Mouse (Mus musculus) stomach, postnatal 0 days (tissue): ENCODE measurements at regions not wholly inside any gene's neighbourhood (a gene's known extent, or its start where the extent isn't known, plus 50 kb on each side); places are given as distances from the start of the nearest gene placed in this dataset.
A peak's percentile ranks its signal among the peaks of the same experiment; 100 is the strongest.

Experiments
- ATAC-seq: fragments of 200-750 bp; cut with Nextera tagmentation; 2 replicates; pipeline ENCODE4 v1.8.0; 2017; ENCODE audit not compliant: low FRiP score, low TSS enrichment
- DNase-seq: peaks from one replicate; pipeline ENCODE4 v3.0.0-alpha.2; 2016; ENCODE audit warnings: low spot score
- H3K27ac ChIP-seq: fragments of 300-500 bp; sonication (generic); replicated peaks from 2 replicates; pipeline ENCODE4 v1.5.1; 2014; ENCODE audit warnings: mild to moderate bottlenecking, control low read depth
- H3K27me3 ChIP-seq: fragments of 300-500 bp; sonication (generic); 2 replicates; pipeline ENCODE4 v1.6.1; 2014; ENCODE audit warnings: low read length; ENCODE audit not compliant: control insufficient read depth, insufficient read depth
- H3K36me3 ChIP-seq: fragments of 300-500 bp; sonication (generic); 2 replicates; pipeline ENCODE4 v1.6.1; 2014; ENCODE audit warnings: low read length, mixed read lengths; ENCODE audit not compliant: control insufficient read depth, insufficient read depth
- H3K4me1 ChIP-seq: fragments of 300-500 bp; sonication (generic); replicated peaks from 2 replicates; pipeline ENCODE4 v1.6.1; 2014; ENCODE audit warnings: antibody characterized with exemption; ENCODE audit not compliant: control insufficient read depth, insufficient read depth
- H3K4me2 ChIP-seq: fragments of 300-500 bp; sonication (generic); replicated peaks from 2 replicates; pipeline ENCODE4 v1.6.1; 2014; ENCODE audit warnings: low read depth, mild to moderate bottlenecking, control low read depth, moderate library complexity
- H3K4me3 ChIP-seq: fragments of 300-500 bp; sonication (generic); 2 replicates; pipeline ENCODE4 v1.5.1; 2014; ENCODE audit warnings: low read depth, low read length, control low read depth
- H3K9ac ChIP-seq: fragments of 300-500 bp; sonication (generic); 2 replicates; pipeline ENCODE4 v1.6.1; 2014; ENCODE audit warnings: mild to moderate bottlenecking, low read length, control low read depth, mixed read lengths
- H3K9me3 ChIP-seq: fragments of 300-500 bp; sonication (generic); 2 replicates; pipeline ENCODE4 v1.6.1; 2016; ENCODE audit warnings: low read length; ENCODE audit not compliant: control insufficient read depth
- CTCF ChIP-seq: IDR thresholded peaks from 2 replicates; pipeline ENCODE4 v1.5.1; 2016; ENCODE audit warnings: antibody characterized with exemption, low read depth, mild to moderate bottlenecking, moderate library complexity
- EP300 ChIP-seq: optimal IDR thresholded peaks from 2 replicates; pipeline ENCODE3; 2016; ENCODE audit warnings: antibody characterized with exemption
- WGBS: fragments of 180-500 bp; shearing (Covaris S2); extraction: QIAGEN DNeasy Blood & Tissue Kit; methylation state at CpG from one replicate; pipeline ENCODE4 v1.1.7; 2014; 5-methylcytosine and 5-hydroxymethylcytosine counted together

DNA sequence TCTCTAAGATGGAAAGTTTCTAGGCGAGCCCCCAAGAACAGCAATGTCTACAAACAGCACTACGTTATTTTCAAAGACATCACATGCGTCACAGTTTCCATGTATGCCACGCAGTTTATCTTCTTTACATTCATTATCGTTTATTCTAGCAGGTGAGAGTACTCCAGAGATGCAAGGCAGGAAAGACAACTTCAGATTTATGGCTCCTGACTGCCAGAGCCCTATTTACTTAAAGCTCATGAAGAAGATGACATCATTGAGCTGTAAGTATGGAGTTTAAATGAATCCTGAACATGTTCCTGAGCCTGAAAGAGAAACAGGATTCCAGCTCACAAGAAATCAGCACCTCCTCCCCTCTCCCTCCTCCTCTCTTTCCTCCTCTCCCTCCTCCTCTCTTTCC lies 116.7 kb upstream of the Rai14 start:
- TF ChIP-seq CTCF: no peak
- DNase-seq: no peak
- Histone ChIP-seq H3K4me1 (no peaks in the 10 kb centered on the region), H3K9me3 (no peaks in the 10 kb centered on the region), H3K27ac (no peak overlapping the region), H3K4me2 (no peak overlapping the region), H3K36me3 (no peaks in the 10 kb centered on the region), H3K27me3 (no peaks in the 10 kb centered on the region), H3K4me3 (no peak overlapping the region), H3K9ac (no peak overlapping the region)
- WGBS: 19% methylated on average over 5 of the region's 5 CpGs
- ATAC-seq: peak; percentile 71; the same call in 1 of the 2 replicates

DNA sequence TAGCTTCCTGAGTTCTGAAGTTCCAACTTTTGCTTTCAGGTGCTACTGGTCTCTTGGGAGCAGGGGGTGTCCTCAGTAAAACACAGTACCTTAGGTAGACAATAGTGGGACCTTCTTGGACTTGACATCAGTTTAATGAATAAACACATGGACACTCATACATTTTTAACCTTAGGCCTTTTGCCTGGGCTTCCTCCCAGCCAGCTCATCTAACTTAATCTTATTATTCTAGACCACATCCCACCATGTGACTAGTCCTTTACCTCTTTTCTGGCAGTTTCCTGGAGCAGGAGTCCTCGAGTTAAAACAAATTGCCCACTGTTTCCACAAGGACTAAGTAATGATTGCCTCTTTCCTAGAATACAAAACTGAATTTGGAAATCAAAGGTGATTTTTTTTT lies 117.9 kb upstream of the Rai14 start:
- H3K4me1 ChIP-seq: no peaks in the 10 kb centered on the region
- H3K36me3 ChIP-seq: no peaks in the 10 kb centered on the region
- H3K27me3 ChIP-seq: no peaks in the 10 kb centered on the region
- H3K9ac ChIP-seq: no peak overlapping the region
- no peak overlapping the region for H3K4me3 ChIP-seq
- no peak overlapping the region for H3K4me2 ChIP-seq
- no peak for DNase-seq
- no peaks in the 10 kb centered on the region for H3K9me3 ChIP-seq
- no peak overlapping the region for H3K27ac ChIP-seq
- WGBS: 59% methylated on average over 1 of the region's 1 CpGs
- TF ChIP-seq EP300: no peak
- no peak for TF ChIP-seq CTCF
- no peak for ATAC-seq

DNA sequence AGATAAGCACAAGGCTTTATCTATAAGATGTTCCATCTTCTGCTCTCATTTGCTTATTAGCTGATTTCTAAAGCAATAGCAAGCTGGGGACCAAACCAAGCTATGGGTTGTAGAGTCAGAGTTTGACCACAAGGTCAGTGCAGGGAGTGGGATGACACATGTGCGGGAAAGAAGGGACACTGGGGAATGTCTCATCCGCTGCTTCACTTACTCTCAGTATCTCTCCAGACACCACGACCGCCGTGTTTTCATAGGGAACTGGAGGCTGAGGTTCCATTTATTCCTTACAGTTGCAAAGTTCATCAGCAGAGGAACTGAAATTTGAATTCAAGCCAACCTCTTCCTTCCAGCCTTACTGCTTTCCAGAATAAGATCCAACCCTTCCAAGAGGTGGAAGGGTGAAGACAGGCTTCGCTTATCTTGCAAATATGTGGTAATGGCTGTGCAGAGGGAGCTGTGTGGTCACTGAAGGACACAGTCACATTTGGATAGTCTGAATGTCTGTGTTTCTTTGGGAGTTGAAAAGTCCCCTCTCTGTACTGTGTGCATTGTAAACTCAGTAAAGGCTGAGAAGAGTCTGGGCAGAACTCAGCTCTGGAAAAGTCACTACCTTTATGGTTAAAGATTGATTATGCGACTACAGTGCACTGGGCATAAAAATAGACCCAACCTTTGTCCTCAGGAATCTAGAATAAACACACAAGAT lies 118.1 kb upstream of the C1qtnf3 start:
- no peaks in the 10 kb centered on the region for H3K27me3 ChIP-seq
- 58% methylated on average over 7 of the region's 7 CpGs for WGBS
- ATAC-seq: no peak
- H3K4me3 ChIP-seq: no peak overlapping the region
- no peaks in the 10 kb centered on the region for H3K9me3 ChIP-seq
- H3K4me1 ChIP-seq: no peaks in the 10 kb centered on the region
- no peak overlapping the region for H3K9ac ChIP-seq
- H3K36me3 ChIP-seq: no peaks in the 10 kb centered on the region
- TF ChIP-seq CTCF: no peak
- no peak for TF ChIP-seq EP300
- H3K4me2 ChIP-seq: no peak overlapping the region
- H3K27ac ChIP-seq: no peak overlapping the region
- DNase-seq: no peak

DNA sequence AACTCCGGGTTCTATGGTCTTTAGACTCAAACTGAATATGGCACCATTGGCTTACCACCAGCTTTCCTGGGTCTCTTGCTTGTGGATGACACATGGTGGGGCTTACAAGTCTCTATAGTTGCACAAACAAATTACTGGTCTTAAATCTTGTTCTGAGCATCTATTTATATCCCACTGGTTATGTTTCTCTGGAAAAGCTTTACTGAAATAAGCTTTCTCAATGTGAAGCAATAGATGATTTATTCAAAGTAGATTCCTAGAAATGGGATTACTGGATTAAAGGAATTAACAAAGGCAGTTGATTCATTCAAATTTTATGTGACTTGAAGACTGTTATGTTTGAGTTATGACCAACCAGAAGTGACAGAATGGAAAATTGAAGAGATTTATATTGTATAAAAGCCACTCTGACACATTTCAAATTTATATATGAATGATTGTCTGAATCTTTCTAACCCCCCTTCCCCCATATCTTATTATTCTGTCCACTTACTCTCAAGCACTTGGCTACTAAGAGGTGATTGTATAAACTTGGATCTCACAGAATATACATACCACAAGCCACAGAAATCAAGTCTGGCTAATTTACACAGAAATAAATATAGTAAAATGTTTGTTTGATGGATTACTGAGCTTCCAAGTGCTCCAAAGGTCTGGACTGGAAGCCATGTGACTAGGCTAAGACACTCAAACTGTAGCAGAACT lies 113.4 kb upstream of the C1qtnf3 start:
- Histone ChIP-seq H3K27ac (0 out of 2 replicates have a peak overlapping the region, but pooled peaks have one; percentile 5), H3K4me3 (no peak overlapping the region), H3K36me3 (no peaks in the 10 kb centered on the region), H3K4me2 (no peak overlapping the region), H3K9me3 (no peaks in the 10 kb centered on the region), H3K4me1 (no peaks in the 10 kb centered on the region), H3K27me3 (no peaks in the 10 kb centered on the region), H3K9ac (no peak overlapping the region)
- ATAC-seq: peak; percentile 75; the same call in 1 of the 2 replicates
- no peak for DNase-seq
- WGBS: 51% methylated on average over 1 of the region's 1 CpGs
- no peak for TF ChIP-seq CTCF
- TF ChIP-seq EP300: peak; percentile 88

DNA sequence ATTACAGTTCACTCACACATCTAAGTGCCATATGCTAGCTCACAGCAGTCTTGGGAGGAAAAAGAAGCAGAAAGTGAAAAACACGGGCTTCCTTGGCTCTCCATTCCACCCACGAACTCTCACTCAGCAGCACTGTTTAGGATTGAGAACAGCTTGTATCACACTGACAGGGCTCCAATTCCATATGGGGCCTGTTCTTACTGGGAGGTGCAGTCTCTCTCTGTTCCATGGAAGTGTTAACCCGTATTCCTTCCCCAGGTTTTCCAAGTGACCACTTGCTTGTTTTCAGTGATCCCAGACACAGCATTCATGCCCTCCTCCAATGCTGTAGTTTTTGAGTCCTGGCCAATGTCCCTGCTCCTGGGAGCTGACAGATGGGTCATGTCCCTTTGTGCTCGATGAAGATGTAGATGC lies 111.5 kb upstream of the C1qtnf3 start:
- H3K36me3 ChIP-seq: no peaks in the 10 kb centered on the region

More for the DNA sequence above, 111.5 kb upstream of the C1qtnf3 start:
- Histone ChIP-seq H3K9me3 (no peaks in the 10 kb centered on the region), H3K9ac (no peak overlapping the region), H3K27ac (no peak overlapping the region), H3K4me2 (no peak overlapping the region), H3K4me3 (no peak overlapping the region), H3K4me1 (no peaks in the 10 kb centered on the region), H3K27me3 (no peaks in the 10 kb centered on the region)
- ATAC-seq: 0 out of 2 replicates have a peak, but pooled peaks have one; percentile 36
- WGBS: 64% methylated on average over 4 of the region's 4 CpGs
- TF ChIP-seq CTCF: no peak
- no peak for TF ChIP-seq EP300
- DNase-seq: no peak
